Mouse (Mus musculus) A20 (cell line): ENCODE measurements at regions not wholly inside any gene's neighbourhood (a gene's known extent, or its start where the extent isn't known, plus 50 kb on each side); places are given as distances from the start of the nearest gene placed in this dataset.

Experiments used
- DNase-seq: peaks from one replicate; pipeline ENCODE4 v3.0.0-alpha.2; 2011; ENCODE audit warnings: low read depth, low spot score

DNA sequence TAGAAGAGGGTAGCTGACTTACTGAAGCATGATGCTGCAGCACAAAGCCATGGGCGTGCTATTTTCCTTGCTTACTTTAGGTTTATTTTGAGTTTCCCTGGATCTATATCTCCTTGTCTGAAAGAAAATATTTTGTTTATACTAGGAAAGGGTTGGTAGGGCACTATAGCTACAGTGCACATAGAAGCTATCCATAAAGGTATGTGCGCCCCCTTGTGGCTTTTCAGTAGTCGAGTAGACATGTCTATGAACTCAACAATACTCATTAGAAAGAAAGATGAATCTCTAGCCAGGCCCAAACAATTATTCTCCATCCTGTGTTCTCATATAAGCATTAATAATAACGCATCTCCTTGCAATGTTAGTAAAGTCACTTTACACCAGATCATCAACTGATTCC is 114.3 kb downstream of the Rab38 start:
- peak; percentile 67 for DNase-seq

DNA sequence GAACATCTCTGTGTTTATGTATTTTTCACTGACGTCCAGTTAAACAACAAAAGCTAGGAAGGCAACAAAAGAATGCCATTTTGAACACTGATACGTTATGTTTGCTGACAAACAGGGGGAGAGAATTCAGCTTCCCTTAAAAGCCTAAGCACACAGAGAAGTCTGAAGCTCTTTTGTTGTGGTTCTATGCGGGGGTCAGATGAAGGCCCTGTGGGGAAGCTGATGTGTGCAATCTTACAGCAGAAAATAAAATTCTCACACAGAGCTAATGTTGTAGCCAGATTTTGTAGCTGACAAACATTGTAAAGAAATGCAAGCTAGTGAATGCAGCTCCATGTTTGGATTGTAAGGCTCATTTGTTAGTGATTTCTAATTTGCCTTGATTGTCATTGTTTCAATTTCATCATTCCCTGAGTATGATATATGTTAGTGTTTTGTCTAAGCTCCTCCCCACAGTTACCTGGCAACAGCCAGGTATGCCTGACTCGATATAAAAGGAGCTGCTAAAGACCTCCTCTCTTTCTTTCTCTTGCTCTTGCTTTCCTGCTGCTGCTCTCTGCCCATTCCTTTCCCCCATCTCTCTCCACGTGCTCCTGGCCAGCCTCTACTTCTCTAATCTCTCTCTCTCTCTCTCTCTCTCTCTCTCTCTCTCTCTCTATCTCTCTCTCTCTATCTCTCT is 115.0 kb downstream of the Rab38 start:
- DNase-seq: no peak

GRCm38 (mm10) chr7:88575073-88575472 is 145.0 kb downstream of the Rab38 start:
- peak; percentile 55 for DNase-seq

- DNase-seq: no peak
Observed at GRCm38 (mm10) chr7:88600781-88601180, 170.7 kb downstream of the Rab38 start.
